Mouse (Mus musculus): ENCODE data around the gene Tapbpl. TPM values are rescaled to one million over a fixed set of nuclear protein-coding genes. Genes with fewer than 3 reads are reported as not detected.

Tapbpl gene
- total RNA-seq, 4 experiments from 2014 or later: 4.3 to 7.0 (median 6.4) TPM

- DNase-seq (ENCODE audit: low spot score in 2 of 2): no peak
These were observed 9.0 kb upstream of the Tapbpl start for GRCm38 (mm10) chr6:125240617-125241016.

DNA sequence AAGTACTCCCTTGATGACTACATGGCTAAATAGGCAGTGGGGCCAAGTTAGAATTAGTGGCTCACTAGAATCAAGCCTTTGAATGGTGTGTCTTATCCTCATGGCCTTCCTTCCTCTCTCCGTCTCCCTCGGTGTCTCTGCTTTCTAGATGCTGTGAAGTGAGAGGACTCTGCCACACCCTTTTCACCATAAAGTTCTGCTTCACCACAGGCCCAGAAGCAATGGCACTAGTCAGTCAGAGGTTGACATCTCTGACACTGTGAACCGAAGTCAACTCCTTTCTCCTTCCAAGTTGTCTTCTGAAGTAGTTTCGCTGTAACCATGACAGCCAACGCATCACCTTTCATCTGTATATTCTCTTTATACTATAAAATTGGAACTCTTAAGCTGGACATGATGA, 7.9 kb upstream of the Tapbpl start:
- no peak for DNase-seq (ENCODE audit: low spot score in 2 of 2)

- DNase-seq (ENCODE audit: low spot score in 2 of 2): no peak
These were observed 6.7 kb upstream of the Tapbpl start for GRCm38 (mm10) chr6:125238396-125238795.

GRCm38 (mm10) chr6:125237421-125237820, 5.8 kb upstream of the Tapbpl start:
- DNase-seq (ENCODE audit: low spot score in 2 of 2): no peak

DNA sequence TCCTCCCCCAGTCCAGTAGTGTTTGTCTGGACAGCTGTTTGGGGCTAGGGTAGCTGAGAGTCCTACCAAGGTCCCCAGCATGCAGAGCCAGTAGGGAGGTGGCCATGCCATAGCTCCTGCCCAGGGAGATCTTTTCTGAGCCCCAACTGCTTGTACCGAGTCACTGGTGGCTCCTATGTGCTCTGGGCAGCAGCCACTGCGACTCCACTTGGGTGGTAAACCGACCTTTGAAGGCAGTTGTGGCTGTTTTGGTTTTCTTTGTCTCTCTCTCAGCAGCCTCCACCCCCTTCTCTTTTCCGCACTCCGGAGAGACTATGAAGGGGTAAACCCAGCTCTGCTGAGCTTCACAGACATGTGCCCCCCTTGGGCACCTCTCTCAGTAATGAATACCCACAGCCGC, 5.1 kb upstream of the Tapbpl start, which contains the start of gene Cd27:
Gene Cd27, minus strand, starts transcription at position 229 of the 400 bp plus-strand sequence.
- DNase-seq (ENCODE audit: low spot score in 2 of 2): no peak

- no peak for DNase-seq (ENCODE audit: low spot score in 2 of 2)
These were observed 4.7 kb upstream of the Tapbpl start for GRCm38 (mm10) chr6:125236341-125236740.

DNA sequence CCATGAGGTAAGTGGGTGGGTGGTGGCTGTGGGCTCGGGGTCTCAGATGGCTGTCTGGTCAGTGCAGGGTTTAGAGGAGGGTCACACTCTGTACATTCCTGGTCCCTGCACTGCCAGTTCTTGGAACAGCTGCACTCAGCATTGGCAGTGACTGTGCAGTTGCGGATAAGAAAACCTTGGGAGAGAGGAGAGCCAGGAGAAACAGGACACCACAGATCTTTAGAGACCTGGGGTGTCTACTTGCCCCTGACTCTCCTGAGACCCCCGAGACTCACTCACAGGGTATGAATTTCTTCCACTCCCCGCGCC, 2.8 kb upstream of the Tapbpl start:
- no peak for DNase-seq (ENCODE audit: low spot score in 2 of 2)

DNA sequence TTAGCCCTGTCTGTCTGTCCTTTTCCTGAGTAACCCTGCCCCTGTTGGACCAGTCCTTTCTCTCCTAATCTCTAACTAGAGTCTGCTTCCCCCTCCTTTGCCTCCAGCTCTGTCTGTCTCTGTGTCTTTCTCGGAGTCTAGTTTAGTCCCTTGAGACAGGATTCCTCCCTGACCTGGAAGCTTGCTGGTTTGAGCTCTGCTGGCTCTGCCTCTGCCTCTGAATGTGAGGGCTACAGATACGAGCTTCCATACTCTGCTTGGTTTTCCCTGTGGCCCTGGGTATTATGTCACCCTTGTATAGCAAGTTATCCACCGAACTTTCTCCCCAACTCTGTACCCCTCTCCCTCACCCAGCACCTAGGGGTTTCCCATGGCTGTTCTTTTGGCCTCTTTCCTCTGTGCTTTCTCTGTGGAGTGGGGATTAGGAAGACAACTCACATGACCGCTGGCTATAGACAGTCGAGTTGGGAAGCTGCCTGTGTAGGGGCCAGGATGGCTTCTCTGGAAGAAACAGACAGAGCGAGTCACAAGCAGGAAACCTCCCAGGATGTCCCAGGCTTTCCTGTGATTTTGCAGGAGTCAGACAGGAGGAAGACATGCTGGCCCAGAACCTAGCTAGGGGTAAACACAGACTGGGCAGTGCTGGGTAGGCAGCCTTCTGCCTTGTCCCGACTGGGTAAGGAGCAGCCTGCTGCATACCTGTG, 2.3 kb upstream of the Tapbpl start:
- DNase-seq (ENCODE audit: low spot score in 2 of 2): no peak

- DNase-seq (ENCODE audit: low spot score in 2 of 2): no peak
These were observed 856 bp upstream of the Tapbpl start for GRCm38 (mm10) chr6:125232516-125232915.

DNA sequence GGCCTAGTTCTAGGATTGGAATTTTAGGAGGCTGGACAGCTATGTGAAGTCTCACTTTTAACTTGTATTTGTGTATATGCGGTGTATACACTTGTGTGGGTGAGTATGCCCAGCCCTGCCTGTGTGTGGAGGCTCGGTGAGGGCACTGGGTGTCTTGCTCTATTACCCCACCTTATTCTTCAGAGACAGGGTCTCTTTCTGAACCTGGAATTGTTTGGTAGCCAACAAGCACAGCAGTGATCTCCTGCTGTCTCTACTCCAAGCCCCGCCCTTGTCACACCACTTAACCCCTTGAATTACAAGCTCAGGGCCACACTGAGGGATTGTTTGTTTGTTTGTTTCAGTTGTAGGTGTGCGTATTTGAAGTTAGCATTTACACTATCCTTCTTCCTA, 381 bp upstream of the Tapbpl start:
- no peak for DNase-seq (ENCODE audit: low spot score in 2 of 2)

GRCm38 (mm10) chr6:125230571-125230970, 1.1 kb downstream of the Tapbpl start:
- DNase-seq (ENCODE audit: low spot score in 2 of 2): no peak

DNA sequence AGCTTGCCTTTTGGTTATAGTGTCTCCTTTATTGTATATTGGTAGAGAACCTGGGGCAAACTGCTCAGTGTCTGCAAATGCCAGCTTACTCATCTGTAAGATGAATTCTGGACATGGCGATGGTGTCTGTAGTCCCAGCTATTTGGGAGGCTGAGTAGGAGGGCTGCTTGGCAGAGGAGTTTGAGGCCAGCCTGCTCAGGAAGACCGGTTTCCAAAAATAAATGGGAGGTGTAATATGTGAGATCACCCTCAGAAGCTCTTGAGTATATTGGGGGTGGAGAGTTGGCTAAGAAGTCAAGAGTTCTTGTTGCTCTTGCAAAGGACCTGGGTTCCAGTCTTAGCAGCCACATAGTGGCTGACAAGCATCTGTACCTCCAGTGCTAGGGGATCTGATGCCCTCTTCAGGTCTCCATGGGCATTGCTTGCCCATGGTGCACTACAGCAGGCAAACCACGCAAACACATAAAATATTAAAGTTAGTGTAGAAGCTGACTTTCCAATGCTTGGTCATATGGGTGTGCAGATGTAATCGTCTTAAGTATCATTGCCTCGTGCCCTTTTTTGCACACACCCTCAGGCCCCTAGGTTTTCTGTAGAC, 6.0 kb downstream of the Tapbpl start:
- peak in 1 of 2 experiments; percentile 73 for DNase-seq (ENCODE audit: low spot score in 2 of 2)

GRCm38 (mm10) chr6:125222577-125222976, 9.1 kb downstream of the Tapbpl start:
- DNase-seq (ENCODE audit: low spot score in 2 of 2): no peak

DNA sequence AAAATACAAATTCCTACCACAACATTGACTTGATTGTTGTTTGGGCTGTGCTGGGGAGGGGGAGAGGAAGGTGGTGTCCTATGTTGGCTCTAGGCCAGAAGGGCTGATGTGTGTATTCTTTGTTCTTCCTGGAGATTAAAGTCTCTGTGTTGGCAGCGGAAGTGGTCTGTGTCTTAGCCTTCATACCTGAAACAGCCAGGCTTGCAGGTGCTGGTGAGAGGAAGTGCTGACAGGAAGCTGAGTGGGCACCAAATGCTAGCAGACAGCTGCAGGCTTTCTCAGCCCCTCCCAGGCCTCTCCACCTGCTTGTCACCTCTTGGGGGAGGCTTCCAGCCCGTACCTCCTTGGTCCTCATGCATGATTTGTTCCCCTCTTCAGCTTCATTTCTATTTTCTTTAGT, 9.5 kb downstream of the Tapbpl start:
- DNase-seq (ENCODE audit: low spot score in 2 of 2): no peak

- no peak for DNase-seq (ENCODE audit: low spot score in 2 of 2)
These were observed 10.4 kb downstream of the Tapbpl start for GRCm38 (mm10) chr6:125221115-125221745.

- DNase-seq (ENCODE audit: low spot score in 2 of 2): no peak
These were observed 12.7 kb downstream of the Tapbpl start for GRCm38 (mm10) chr6:125218963-125219362.

DNA sequence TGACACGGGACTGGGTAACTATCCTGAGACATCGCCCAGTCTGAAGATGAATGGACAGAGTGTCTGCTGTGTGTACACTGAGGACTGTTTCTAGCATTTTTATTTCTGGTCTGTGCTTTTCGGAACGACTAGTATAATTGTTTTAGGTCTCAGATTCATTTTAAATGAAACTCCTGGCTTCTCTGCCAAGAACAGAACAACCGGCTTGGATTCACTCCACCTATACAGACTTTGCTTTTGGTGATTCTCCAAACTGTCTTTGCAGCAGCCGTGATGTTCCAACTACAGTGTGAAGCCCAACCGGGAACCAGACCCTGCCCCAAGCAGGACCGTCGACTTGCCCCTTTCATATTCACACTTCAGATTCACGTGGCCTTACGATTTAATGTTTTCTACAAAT, 13.8 kb downstream of the Tapbpl start:
- DNase-seq (ENCODE audit: low spot score in 2 of 2): no peak

DNA sequence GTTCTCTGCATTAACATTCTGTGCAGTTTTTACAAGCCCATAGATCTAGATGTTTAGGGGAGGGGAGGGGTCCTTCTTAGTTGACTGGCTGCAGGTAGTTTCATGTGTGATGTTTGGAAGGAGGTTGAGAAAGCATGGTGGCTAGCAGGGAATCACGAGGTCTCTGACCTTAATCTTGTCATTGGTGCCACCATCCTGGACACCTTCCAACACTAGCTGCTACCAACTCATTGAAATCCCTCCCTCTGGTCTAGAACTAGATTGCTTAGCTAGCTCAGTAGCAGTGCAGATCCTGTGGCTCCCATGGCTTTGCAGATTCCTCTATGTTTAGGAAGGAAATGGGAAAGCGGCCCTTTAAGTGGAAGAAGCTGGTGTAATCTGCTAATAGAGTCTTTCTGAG, 14.8 kb downstream of the Tapbpl start:
- no peak for DNase-seq (ENCODE audit: low spot score in 2 of 2)

- DNase-seq (ENCODE audit: low spot score in 2 of 2): peak; percentile 97 to 98
These were observed 16.3 kb downstream of the Tapbpl start, which contains the start of gene Vamp1 for GRCm38 (mm10) chr6:125215148-125215954. Gene Vamp1, plus strand, starts transcription at chr6:125215551.

- no peak for DNase-seq (ENCODE audit: low spot score in 2 of 2)
These were observed 17.9 kb downstream of the Tapbpl start for GRCm38 (mm10) chr6:125213715-125214114.

GRCm38 (mm10) chr6:125213129-125213528, 18.5 kb downstream of the Tapbpl start:
- no peak for DNase-seq (ENCODE audit: low spot score in 2 of 2)

DNA sequence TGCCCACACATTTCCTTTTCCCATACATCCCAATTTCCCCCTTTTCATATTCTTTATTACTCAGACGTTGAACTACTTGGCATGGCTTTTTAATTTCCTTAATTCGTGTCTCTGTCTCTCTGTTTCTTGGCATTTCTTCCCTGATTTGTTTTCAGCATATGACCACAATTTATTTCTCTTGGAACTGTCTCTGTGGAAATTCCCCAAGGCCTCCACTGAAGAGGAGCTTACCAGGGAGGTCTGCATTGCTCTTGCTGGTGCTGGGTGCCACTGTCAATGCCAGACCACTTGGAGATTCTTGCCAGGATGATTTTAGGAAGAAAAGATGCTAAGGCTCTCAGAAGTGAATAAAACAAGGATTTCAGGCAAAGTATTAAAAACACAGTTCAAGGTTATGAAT, 19.0 kb downstream of the Tapbpl start:
- DNase-seq (ENCODE audit: low spot score in 2 of 2): no peak
